Mouse (Mus musculus) ES-Bruce4 (cell line): ENCODE measurements at regions not wholly inside any gene's neighbourhood (a gene's known extent, or its start where the extent isn't known, plus 50 kb on each side); places are given as distances from the start of the nearest gene placed in this dataset.

ENCODE experiments used
- H3K27ac ChIP-seq: 2 replicates; pipeline ENCODE4 v1.5.1; 2012; ENCODE audit warnings: low read length, inconsistent platforms; ENCODE audit not compliant: insufficient read depth
- H3K27me3 ChIP-seq: 2 replicates; pipeline ENCODE4 v1.6.1; 2012; ENCODE audit warnings: mild to moderate bottlenecking, low read length, inconsistent platforms; ENCODE audit not compliant: control insufficient read depth, poor library complexity, insufficient read depth, severe bottlenecking
- H3K36me3 ChIP-seq: 2 replicates; pipeline ENCODE4 v1.6.1; 2012; ENCODE audit warnings: inconsistent platforms, mild to moderate bottlenecking, low read length, moderate library complexity; ENCODE audit not compliant: control insufficient read depth, poor library complexity, insufficient read depth, severe bottlenecking
- H3K4me1 ChIP-seq: one replicate; pipeline ENCODE4 v1.8.1; 2011; ENCODE audit warnings: low read length; ENCODE audit not compliant: control insufficient read depth, insufficient read depth
- H3K4me3 ChIP-seq: 2 replicates; pipeline ENCODE4 v1.5.1; 2011; ENCODE audit warnings: low read depth, mild to moderate bottlenecking, low read length
- H3K9ac ChIP-seq: 2 replicates; pipeline ENCODE4 v1.6.1; 2012; ENCODE audit warnings: low read depth, mild to moderate bottlenecking, inconsistent platforms; ENCODE audit not compliant: poor library complexity, severe bottlenecking
- H3K9me3 ChIP-seq: replicated peaks from 2 replicates; pipeline ENCODE4 v1.6.1; 2012; ENCODE audit warnings: mild to moderate bottlenecking, low read length, inconsistent platforms; ENCODE audit not compliant: control insufficient read depth, poor library complexity, insufficient read depth, severe bottlenecking
- CTCF ChIP-seq: IDR thresholded peaks from one replicate; pipeline ENCODE4 v1.8.1; 2011; ENCODE audit warnings: low read depth, low read length
- EP300 ChIP-seq: IDR thresholded peaks from 2 replicates; pipeline ENCODE4 v1.6.1; 2011; ENCODE audit warnings: low read depth, low read length; ENCODE audit not compliant: insufficient read depth
- POLR2A ChIP-seq: IDR thresholded peaks from one replicate; pipeline ENCODE4 v1.8.1; 2011; ENCODE audit warnings: low read length; ENCODE audit not compliant: insufficient read depth

- H3K9ac ChIP-seq: no peak overlapping the region; the same call in 1 of the 2 replicates
- no peaks in the 10 kb centered on the region for H3K4me1 ChIP-seq
- 0 out of 2 replicates have a peak, but pooled peaks have one; percentile 54 for TF ChIP-seq EP300
- TF ChIP-seq POLR2A: no peak
- no peak for TF ChIP-seq CTCF
- H3K9me3 ChIP-seq: no peaks in the 10 kb centered on the region
- no peak overlapping the region for H3K4me3 ChIP-seq
- no peaks in the 10 kb centered on the region for H3K27me3 ChIP-seq
- no peaks in the 10 kb centered on the region for H3K36me3 ChIP-seq
- H3K27ac ChIP-seq: no peak overlapping the region
Observed at GRCm38 (mm10) chr2:128217784-128218467, 92.1 kb downstream of the Bcl2l11 start.

DNA sequence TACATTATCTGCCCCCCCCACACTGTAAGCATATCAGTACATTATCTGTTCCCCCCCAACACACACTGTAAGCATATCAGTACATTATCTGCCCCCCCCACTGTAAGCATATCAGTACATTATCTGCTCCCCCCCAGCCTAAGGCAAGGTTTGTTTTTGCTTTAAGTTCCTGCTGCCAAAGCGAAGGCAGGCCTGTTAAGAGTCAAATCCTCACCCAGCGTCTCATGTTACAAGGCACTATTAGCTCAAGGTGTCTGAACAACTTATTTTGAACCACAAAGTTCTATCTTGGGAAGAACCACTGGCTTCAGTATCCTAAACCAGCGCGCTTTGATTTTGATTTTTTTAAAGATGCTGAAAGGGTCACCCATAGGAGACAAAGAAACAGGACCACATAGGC lies 93.1 kb downstream of the Bcl2l11 start:
- no peak overlapping the region for H3K9ac ChIP-seq
- H3K4me3 ChIP-seq: no peak overlapping the region
- no peaks in the 10 kb centered on the region for H3K4me1 ChIP-seq
- no peaks in the 10 kb centered on the region for H3K27me3 ChIP-seq
- no peaks in the 10 kb centered on the region for H3K9me3 ChIP-seq
- H3K27ac ChIP-seq: no peak overlapping the region
- no peak for TF ChIP-seq POLR2A
- no peak for TF ChIP-seq EP300
- TF ChIP-seq CTCF: no peak
- H3K36me3 ChIP-seq: no peaks in the 10 kb centered on the region

DNA sequence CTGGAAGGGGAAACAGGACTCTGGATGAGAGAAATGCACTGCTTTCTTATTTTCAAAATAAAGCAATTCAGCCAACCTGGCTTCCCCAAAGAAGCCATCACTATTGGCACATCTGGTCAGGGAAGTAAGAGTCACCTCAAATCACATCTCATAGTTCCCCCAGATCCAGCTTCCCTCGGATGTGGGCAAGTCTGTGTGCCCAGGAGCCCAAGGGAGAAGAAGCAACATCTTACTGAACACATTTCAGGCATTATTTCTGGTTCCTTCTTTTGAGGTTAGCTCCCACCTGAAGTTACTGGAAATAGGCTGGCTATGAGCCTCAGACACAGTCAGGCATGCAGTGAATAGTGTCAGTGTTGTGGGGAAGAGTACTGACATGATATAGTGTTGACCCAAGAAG lies 95.2 kb downstream of the Bcl2l11 start:
- Histone ChIP-seq H3K27me3 (no peaks in the 10 kb centered on the region), H3K36me3 (no peaks in the 10 kb centered on the region), H3K27ac (no peak overlapping the region), H3K9me3 (no peaks in the 10 kb centered on the region), H3K4me3 (no peak overlapping the region), H3K4me1 (no peaks in the 10 kb centered on the region), H3K9ac (no peak overlapping the region)
- TF ChIP-seq EP300 (no peak), POLR2A (no peak), CTCF (no peak)

GRCm38 (mm10) chr2:128221657-128222056 lies 95.8 kb downstream of the Bcl2l11 start:
- no peak for TF ChIP-seq CTCF
- TF ChIP-seq EP300: no peak
- no peak for TF ChIP-seq POLR2A
- Histone ChIP-seq H3K9me3 (no peaks in the 10 kb centered on the region), H3K36me3 (no peaks in the 10 kb centered on the region), H3K4me3 (no peak overlapping the region), H3K4me1 (no peaks in the 10 kb centered on the region), H3K27ac (no peak overlapping the region), H3K9ac (no peak overlapping the region), H3K27me3 (no peaks in the 10 kb centered on the region)

- TF ChIP-seq POLR2A (no peak), EP300 (no peak), CTCF (no peak)
Observed at GRCm38 (mm10) chr2:128226465-128227047, 100.7 kb downstream of the Bcl2l11 start.

GRCm38 (mm10) chr2:128229730-128230129 lies 103.9 kb downstream of the Bcl2l11 start:
- Histone ChIP-seq H3K4me3 (no peak overlapping the region), H3K27ac (no peak overlapping the region), H3K4me1 (peaks cover 2% of the 10 kb centered on the region), H3K9ac (no peak overlapping the region), H3K36me3 (no peaks in the 10 kb centered on the region), H3K9me3 (no peaks in the 10 kb centered on the region), H3K27me3 (no peaks in the 10 kb centered on the region)
- TF ChIP-seq CTCF (no peak), EP300 (no peak), POLR2A (no peak)

More at GRCm38 (mm10) chr2:128226465-128227047, 100.7 kb downstream of the Bcl2l11 start:
- H3K9me3 ChIP-seq: no peaks in the 10 kb centered on the region
- no peak overlapping the region for H3K4me3 ChIP-seq
- H3K36me3 ChIP-seq: no peaks in the 10 kb centered on the region
- H3K4me1 ChIP-seq: no peaks in the 10 kb centered on the region
- no peak overlapping the region for H3K27ac ChIP-seq
- no peaks in the 10 kb centered on the region for H3K27me3 ChIP-seq
- H3K9ac ChIP-seq: no peak overlapping the region
